Mouse (Mus musculus) myocyte (in vitro differentiated cells): ENCODE measurements around the gene Sema7a. TPM values are rescaled to one million over a fixed set of nuclear protein-coding genes. Genes with fewer than 3 reads are reported as not detected.

ENCODE experiments used
- H3K27me3 ChIP-seq: one replicate; pipeline ENCODE4 v1.6.1; 2011; ENCODE audit not compliant: control insufficient read depth, insufficient read depth, insufficient read length
- H3K36me3 ChIP-seq: one replicate; pipeline ENCODE4 v1.6.1; 2011; ENCODE audit not compliant: control insufficient read depth, insufficient read depth
- H3K4me2 ChIP-seq: one replicate; pipeline ENCODE4 v1.6.1; 2011; ENCODE audit warnings: low read depth, control low read depth
- H3K4me3 ChIP-seq: one replicate; pipeline ENCODE4 v1.5.1; 2011; ENCODE audit warnings: mild to moderate bottlenecking, control low read depth, moderate library complexity
- H3K79me2 ChIP-seq: one replicate; pipeline ENCODE4 v1.6.1; 2011; ENCODE audit not compliant: control insufficient read depth, insufficient read depth
- H3ac ChIP-seq: one replicate; pipeline ENCODE4 v1.6.1; 2011; ENCODE audit not compliant: control insufficient read depth, insufficient read length
- CEBPB ChIP-seq: IDR thresholded peaks from 2 replicates; pipeline ENCODE4 v1.6.1; 2011; ENCODE audit warnings: mild to moderate bottlenecking, moderate library complexity; ENCODE audit not compliant: poor library complexity, insufficient read depth, severe bottlenecking
- E2F4 ChIP-seq: IDR thresholded peaks from one replicate; pipeline ENCODE4 v1.6.1; 2011; ENCODE audit warnings: mild to moderate bottlenecking, control low read depth, moderate library complexity; ENCODE audit not compliant: insufficient read depth
- MAX ChIP-seq: IDR thresholded peaks from one replicate; pipeline ENCODE4 v1.6.1; 2011; ENCODE audit warnings: low read depth, mild to moderate bottlenecking, control low read depth
- MYOD1 ChIP-seq, 3 experiments: IDR thresholded peaks; one replicate each; pipeline ENCODE4 v1.6.1; 2011; ENCODE audit warnings: control low read depth in 2 of 3, low read depth in 2 of 3, mild to moderate bottlenecking in 2 of 3, moderate library complexity in 1 of 3; ENCODE audit not compliant: insufficient read length in 2 of 3, control insufficient read depth in 1 of 3
- MYOG ChIP-seq, 3 experiments: IDR thresholded peaks; one replicate each; pipeline ENCODE4 v1.6.1; 2011; ENCODE audit warnings: control low read depth in 2 of 3, low read depth in 2 of 3, mild to moderate bottlenecking in 2 of 3; ENCODE audit not compliant: insufficient read length in 2 of 3, control insufficient read depth in 1 of 3, insufficient read depth in 1 of 3
- POLR2A ChIP-seq: IDR thresholded peaks from one replicate; pipeline ENCODE4 v1.6.1; 2011; ENCODE audit warnings: low read depth, mild to moderate bottlenecking, control low read depth, moderate library complexity; ENCODE audit not compliant: insufficient read length
- POLR2AphosphoS2 ChIP-seq: IDR thresholded peaks from one replicate; pipeline ENCODE4 v1.6.1; 2011; ENCODE audit warnings: low read depth, control low read depth; ENCODE audit not compliant: insufficient read length
- REST ChIP-seq: IDR thresholded peaks from one replicate; pipeline ENCODE4 v1.6.1; 2011; ENCODE audit warnings: mild to moderate bottlenecking, control low read depth, moderate library complexity; ENCODE audit not compliant: insufficient read depth, insufficient read length
- SRF ChIP-seq: IDR thresholded peaks from one replicate; pipeline ENCODE4 v1.6.1; 2011; ENCODE audit warnings: low read depth; ENCODE audit not compliant: control insufficient read depth, insufficient read length
- TCF12 ChIP-seq: IDR thresholded peaks from one replicate; pipeline ENCODE4 v1.6.1; 2011; ENCODE audit warnings: mild to moderate bottlenecking, control low read depth; ENCODE audit not compliant: poor library complexity, insufficient read depth, severe bottlenecking
- TCF3 ChIP-seq: IDR thresholded peaks from one replicate; pipeline ENCODE4 v1.6.1; 2011; ENCODE audit warnings: low read depth, control low read depth; ENCODE audit not compliant: insufficient read length
- USF1 ChIP-seq: IDR thresholded peaks from one replicate; pipeline ENCODE4 v1.6.1; 2011; ENCODE audit warnings: low read depth, mild to moderate bottlenecking, control low read depth, moderate library complexity
- polyA plus RNA-seq: library from polyadenylated mRNA; unstranded; fragments of >200 nt; fragmentation: generic; extraction: Trizol; gene quantifications from one replicate; pipeline ENCODE4 v1.2.1, GENCODE M21; 2012; ENCODE audit warnings: missing spikeins

Gene Sema7a
- polyA plus RNA-seq = 27.4 TPM

DNA sequence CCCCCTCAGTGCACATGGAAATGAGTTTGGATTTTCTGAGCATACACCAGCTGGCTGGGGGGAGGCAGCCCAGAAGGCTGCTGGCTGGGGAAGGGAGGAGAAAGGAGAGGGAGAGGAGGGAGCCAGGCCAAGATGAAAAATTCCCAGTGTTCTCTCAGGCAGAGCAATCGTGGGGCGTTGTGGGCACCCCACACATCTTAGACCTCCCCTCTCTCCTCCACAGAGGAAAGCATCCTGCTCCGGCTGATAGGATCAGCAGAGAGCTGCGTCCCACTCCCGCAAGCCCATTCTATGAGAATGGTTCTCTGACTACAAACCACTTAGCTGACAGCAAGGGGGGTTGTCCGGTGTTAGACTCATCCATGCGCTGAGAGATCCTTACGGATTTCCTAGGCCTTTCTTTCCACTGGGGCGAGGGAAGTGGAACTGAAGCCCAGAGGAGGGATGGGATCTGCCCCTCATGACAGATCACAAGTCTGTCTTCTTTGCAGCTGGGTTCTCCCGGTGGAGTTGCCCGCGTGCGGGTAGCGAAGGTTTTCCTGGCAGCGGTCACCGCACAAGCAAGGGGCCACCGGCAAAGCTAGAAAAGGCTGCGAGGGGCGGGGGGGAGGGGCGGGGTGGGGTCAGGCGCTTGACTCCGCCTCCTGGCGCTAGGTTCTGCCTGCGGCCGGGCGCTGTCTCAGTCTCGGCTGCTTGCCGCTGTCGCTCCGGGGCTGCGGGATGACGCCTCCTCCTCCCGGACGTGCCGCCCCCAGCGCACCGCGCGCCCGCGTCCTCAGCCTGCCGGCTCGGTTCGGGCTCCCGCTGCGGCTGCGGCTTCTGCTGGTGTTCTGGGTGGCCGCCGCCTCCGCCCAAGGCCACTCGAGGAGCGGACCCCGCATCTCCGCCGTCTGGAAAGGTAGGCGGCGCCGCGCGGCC, at the start of gene Sema7a:
Gene Sema7a, plus strand, starts transcription at position 682 of the 918 bp plus-strand sequence.
- peak; percentile 88 for TF ChIP-seq POLR2AphosphoS2
- peak; percentile 96 for TF ChIP-seq POLR2A
- TF ChIP-seq MAX = no peak
- Histone ChIP-seq H3K4me2 (peak within 1 kb of the TSS; percentile 64), H3ac (peak within 1 kb of the TSS; percentile 86), H3K27me3 (no peaks in the 10 kb centered on the region), H3K36me3 (no peaks in the 10 kb centered on the region), H3K79me2 (peaks cover 41% of the 10 kb centered on the region), H3K4me3 (peak within 1 kb of the TSS; percentile 43)

DNA sequence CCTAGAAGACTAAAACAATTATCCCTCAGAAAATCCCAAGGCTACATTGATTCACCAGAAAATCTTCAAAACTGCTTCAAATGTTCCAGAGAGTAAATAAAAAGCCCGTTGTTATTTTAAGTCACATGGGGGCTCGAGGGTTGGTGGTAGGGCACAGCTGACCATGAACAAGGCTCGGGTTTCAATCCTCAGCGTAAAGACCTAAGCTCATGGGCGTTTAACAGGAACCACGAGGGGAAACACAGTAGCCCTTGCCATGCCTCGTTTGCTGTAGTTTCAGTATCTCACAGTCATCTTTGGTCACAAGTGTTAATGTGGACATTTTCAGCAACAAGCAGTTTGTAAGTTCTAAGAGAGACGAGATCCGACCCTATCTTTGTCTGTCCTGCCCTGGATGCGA, 39.4 kb upstream of the Sema7a start:
- no peaks in the 10 kb centered on the region for H3K79me2 ChIP-seq
- no peaks in the 10 kb centered on the region for H3K27me3 ChIP-seq
- peak overlapping the region; percentile 40 for H3K4me2 ChIP-seq
- H3ac ChIP-seq = no peak overlapping the region
- no peaks in the 10 kb centered on the region for H3K36me3 ChIP-seq
- no peak overlapping the region for H3K4me3 ChIP-seq
- TF ChIP-seq TCF3 (no peak), MAX (no peak), MYOD1 (IDR thresholded peaks at IDR 0.05; ENCODE audit: control insufficient read depth in 1 of 3, insufficient read length in 2 of 3, low read depth in 2 of 3) (peak in 1 of 3 experiments; percentile 12), USF1 (peak; percentile 59), TCF12 (no peak), POLR2A (no peak), E2F4 (no peak)

GRCm38 (mm10) chr9:57901197-57901596, 38.7 kb upstream of the Sema7a start:
- H3K4me2 ChIP-seq = peak overlapping the region; percentile 40
- no peak overlapping the region for H3K4me3 ChIP-seq
- no peaks in the 10 kb centered on the region for H3K27me3 ChIP-seq

GRCm38 (mm10) chr9:57901601-57902000, 38.3 kb upstream of the Sema7a start:
- Histone ChIP-seq H3K27me3 (no peaks in the 10 kb centered on the region), H3K4me2 (no peak overlapping the region), H3K79me2 (no peaks in the 10 kb centered on the region), H3K36me3 (no peaks in the 10 kb centered on the region), H3K4me3 (no peak overlapping the region), H3ac (no peak overlapping the region)
- no peak for TF ChIP-seq TCF3
- no peak for TF ChIP-seq MYOG (IDR thresholded peaks at IDR 0.05; ENCODE audit: control insufficient read depth in 1 of 3, insufficient read depth in 1 of 3, insufficient read length in 2 of 3, low read depth in 2 of 3)
- TF ChIP-seq REST = no peak
- TF ChIP-seq SRF = no peak
- TF ChIP-seq E2F4 = no peak
- no peak for TF ChIP-seq MAX
- TF ChIP-seq POLR2AphosphoS2 = no peak
- no peak for TF ChIP-seq TCF12
- no peak for TF ChIP-seq POLR2A
- no peak for TF ChIP-seq MYOD1 (IDR thresholded peaks at IDR 0.05; ENCODE audit: control insufficient read depth in 1 of 3, insufficient read length in 2 of 3, low read depth in 2 of 3)
- TF ChIP-seq USF1 = no peak
- TF ChIP-seq CEBPB = no peak

More at GRCm38 (mm10) chr9:57901197-57901596, 38.7 kb upstream of the Sema7a start:
- Histone ChIP-seq H3K79me2 (no peaks in the 10 kb centered on the region), H3K36me3 (no peaks in the 10 kb centered on the region), H3ac (no peak overlapping the region)
- TF ChIP-seq MAX (no peak), TCF3 (no peak), USF1 (no peak), REST (no peak)

- TF ChIP-seq MAX (no peak), MYOG (IDR thresholded peaks at IDR 0.05; ENCODE audit: control insufficient read depth in 1 of 3, insufficient read depth in 1 of 3, insufficient read length in 2 of 3, low read depth in 2 of 3) (no peak), MYOD1 (IDR thresholded peaks at IDR 0.05; ENCODE audit: control insufficient read depth in 1 of 3, insufficient read length in 2 of 3, low read depth in 2 of 3) (no peak), E2F4 (no peak), POLR2A (no peak), SRF (no peak), TCF12 (no peak), USF1 (no peak), REST (no peak), TCF3 (no peak), POLR2AphosphoS2 (no peak), CEBPB (no peak)
- no peaks in the 10 kb centered on the region for H3K36me3 ChIP-seq
- no peaks in the 10 kb centered on the region for H3K79me2 ChIP-seq
- H3K27me3 ChIP-seq = no peaks in the 10 kb centered on the region
- H3K4me3 ChIP-seq = no peak overlapping the region
- no peak overlapping the region for H3ac ChIP-seq
- no peak overlapping the region for H3K4me2 ChIP-seq
Observed at GRCm38 (mm10) chr9:57902132-57902531, 37.8 kb upstream of the Sema7a start.
